Mouse (Mus musculus): Measurements from ENCODE around the gene Kif9.

GRCm38 (mm10) chr9:110462321-110462720, 14.4 kb upstream of the Kif9 start:
- no peak for TF ChIP-seq EP300 (IDR thresholded peaks at IDR 0.05; ENCODE audit: insufficient read depth, low read depth, low read length)
- TF ChIP-seq CTCF (IDR thresholded peaks at IDR 0.05; ENCODE audit: low read depth, low read length), result no peak
